Mouse (Mus musculus) myocyte (in vitro differentiated cells): Measurements from ENCODE around the gene Ghdc. TPM values are rescaled to one million over a fixed set of nuclear protein-coding genes. Genes with fewer than 3 reads are reported as not detected.

Source experiments
- H3K27me3 ChIP-seq: one replicate; pipeline ENCODE4 v1.6.1; 2011; ENCODE audit not compliant: control insufficient read depth, insufficient read depth, insufficient read length
- H3K36me3 ChIP-seq: one replicate; pipeline ENCODE4 v1.6.1; 2011; ENCODE audit not compliant: control insufficient read depth, insufficient read depth
- H3K4me2 ChIP-seq: one replicate; pipeline ENCODE4 v1.6.1; 2011; ENCODE audit warnings: low read depth, control low read depth
- H3K4me3 ChIP-seq: one replicate; pipeline ENCODE4 v1.5.1; 2011; ENCODE audit warnings: mild to moderate bottlenecking, control low read depth, moderate library complexity
- H3K79me2 ChIP-seq: one replicate; pipeline ENCODE4 v1.6.1; 2011; ENCODE audit not compliant: control insufficient read depth, insufficient read depth
- H3ac ChIP-seq: one replicate; pipeline ENCODE4 v1.6.1; 2011; ENCODE audit not compliant: control insufficient read depth, insufficient read length
- CEBPB ChIP-seq: IDR thresholded peaks from 2 replicates; pipeline ENCODE4 v1.6.1; 2011; ENCODE audit warnings: mild to moderate bottlenecking, moderate library complexity; ENCODE audit not compliant: poor library complexity, insufficient read depth, severe bottlenecking
- E2F4 ChIP-seq: IDR thresholded peaks from one replicate; pipeline ENCODE4 v1.6.1; 2011; ENCODE audit warnings: mild to moderate bottlenecking, control low read depth, moderate library complexity; ENCODE audit not compliant: insufficient read depth
- MAX ChIP-seq: IDR thresholded peaks from one replicate; pipeline ENCODE4 v1.6.1; 2011; ENCODE audit warnings: low read depth, mild to moderate bottlenecking, control low read depth
- MYOD1 ChIP-seq, 3 experiments: IDR thresholded peaks; one replicate each; pipeline ENCODE4 v1.6.1; 2011; ENCODE audit warnings: control low read depth in 2 of 3, low read depth in 2 of 3, mild to moderate bottlenecking in 2 of 3, moderate library complexity in 1 of 3; ENCODE audit not compliant: insufficient read length in 2 of 3, control insufficient read depth in 1 of 3
- MYOG ChIP-seq, 3 experiments: IDR thresholded peaks; one replicate each; pipeline ENCODE4 v1.6.1; 2011; ENCODE audit warnings: control low read depth in 2 of 3, low read depth in 2 of 3, mild to moderate bottlenecking in 2 of 3; ENCODE audit not compliant: insufficient read length in 2 of 3, control insufficient read depth in 1 of 3, insufficient read depth in 1 of 3
- POLR2A ChIP-seq: IDR thresholded peaks from one replicate; pipeline ENCODE4 v1.6.1; 2011; ENCODE audit warnings: low read depth, mild to moderate bottlenecking, control low read depth, moderate library complexity; ENCODE audit not compliant: insufficient read length
- POLR2AphosphoS2 ChIP-seq: IDR thresholded peaks from one replicate; pipeline ENCODE4 v1.6.1; 2011; ENCODE audit warnings: low read depth, control low read depth; ENCODE audit not compliant: insufficient read length
- REST ChIP-seq: IDR thresholded peaks from one replicate; pipeline ENCODE4 v1.6.1; 2011; ENCODE audit warnings: mild to moderate bottlenecking, control low read depth, moderate library complexity; ENCODE audit not compliant: insufficient read depth, insufficient read length
- SRF ChIP-seq: IDR thresholded peaks from one replicate; pipeline ENCODE4 v1.6.1; 2011; ENCODE audit warnings: low read depth; ENCODE audit not compliant: control insufficient read depth, insufficient read length
- TCF12 ChIP-seq: IDR thresholded peaks from one replicate; pipeline ENCODE4 v1.6.1; 2011; ENCODE audit warnings: mild to moderate bottlenecking, control low read depth; ENCODE audit not compliant: poor library complexity, insufficient read depth, severe bottlenecking
- TCF3 ChIP-seq: IDR thresholded peaks from one replicate; pipeline ENCODE4 v1.6.1; 2011; ENCODE audit warnings: low read depth, control low read depth; ENCODE audit not compliant: insufficient read length
- USF1 ChIP-seq: IDR thresholded peaks from one replicate; pipeline ENCODE4 v1.6.1; 2011; ENCODE audit warnings: low read depth, mild to moderate bottlenecking, control low read depth, moderate library complexity
- polyA plus RNA-seq: library from polyadenylated mRNA; unstranded; fragments of >200 nt; fragmentation: generic; extraction: Trizol; gene quantifications from one replicate; pipeline ENCODE4 v1.2.1, GENCODE M21; 2012; ENCODE audit warnings: missing spikeins

Ghdc gene
- polyA plus RNA-seq, 1 experiment = 10.4 TPM

- H3K36me3 ChIP-seq = no peaks in the 10 kb centered on the region
- H3K79me2 ChIP-seq = no peaks in the 10 kb centered on the region
- H3ac ChIP-seq = no peak overlapping the region
- no peak overlapping the region for H3K4me2 ChIP-seq
- H3K4me3 ChIP-seq = no peak overlapping the region
- TF ChIP-seq MAX (no peak), POLR2AphosphoS2 (no peak), USF1 (no peak), TCF3 (no peak), CEBPB (no peak), POLR2A (no peak), MYOD1 (IDR thresholded peaks at IDR 0.05; ENCODE audit: control insufficient read depth in 1 of 3, insufficient read length in 2 of 3, low read depth in 2 of 3) (no peak), E2F4 (no peak), REST (no peak), TCF12 (no peak), MYOG (IDR thresholded peaks at IDR 0.05; ENCODE audit: control insufficient read depth in 1 of 3, insufficient read depth in 1 of 3, insufficient read length in 2 of 3, low read depth in 2 of 3) (no peak), SRF (no peak)
- H3K27me3 ChIP-seq = peaks cover 15% of the 10 kb centered on the region
These were observed 4.0 kb downstream of the Ghdc start for GRCm38 (mm10) chr11:100766726-100767125.

- TF ChIP-seq POLR2AphosphoS2 (no peak), E2F4 (no peak), POLR2A (no peak), CEBPB (no peak), TCF12 (no peak), USF1 (no peak), SRF (no peak), MAX (no peak), REST (no peak), MYOG (IDR thresholded peaks at IDR 0.05; ENCODE audit: control insufficient read depth in 1 of 3, insufficient read depth in 1 of 3, insufficient read length in 2 of 3, low read depth in 2 of 3) (no peak), MYOD1 (IDR thresholded peaks at IDR 0.05; ENCODE audit: control insufficient read depth in 1 of 3, insufficient read length in 2 of 3, low read depth in 2 of 3) (no peak), TCF3 (no peak)
- Histone ChIP-seq H3K4me2 (no peak within 1 kb of the TSS), H3K79me2 (no peaks in the 10 kb centered on the region), H3K36me3 (no peaks in the 10 kb centered on the region), H3ac (no peak within 1 kb of the TSS), H3K4me3 (no peak within 1 kb of the TSS), H3K27me3 (peaks cover 48% of the 10 kb centered on the region)
These were observed 7.9 kb downstream of the Ghdc start, which contains the start of gene Hcrt for GRCm38 (mm10) chr11:100762831-100763230. TSS of gene Hcrt (minus strand) at chr11:100762931.

GRCm38 (mm10) chr11:100761547-100762045 lies 9.2 kb downstream of the Ghdc start:
- no peaks in the 10 kb centered on the region for H3K79me2 ChIP-seq
- H3K4me3 ChIP-seq = no peak overlapping the region
- H3K27me3 ChIP-seq = peaks cover 53% of the 10 kb centered on the region
- no peaks in the 10 kb centered on the region for H3K36me3 ChIP-seq
- TF ChIP-seq MYOG (IDR thresholded peaks at IDR 0.05; ENCODE audit: control insufficient read depth in 1 of 3, insufficient read depth in 1 of 3, insufficient read length in 2 of 3, low read depth in 2 of 3) (peak in 1 of 3 experiments; percentile 23), USF1 (no peak)
- H3ac ChIP-seq = no peak overlapping the region
- H3K4me2 ChIP-seq = no peak overlapping the region

- H3K36me3 ChIP-seq = no peaks in the 10 kb centered on the region
- no peak within 1 kb of the TSS for H3ac ChIP-seq
- TF ChIP-seq MAX (no peak), POLR2AphosphoS2 (no peak), USF1 (no peak), E2F4 (no peak), SRF (no peak), POLR2A (no peak), MYOD1 (IDR thresholded peaks at IDR 0.05; ENCODE audit: control insufficient read depth in 1 of 3, insufficient read length in 2 of 3, low read depth in 2 of 3) (no peak), CEBPB (no peak), REST (no peak), MYOG (IDR thresholded peaks at IDR 0.05; ENCODE audit: control insufficient read depth in 1 of 3, insufficient read depth in 1 of 3, insufficient read length in 2 of 3, low read depth in 2 of 3) (no peak), TCF3 (no peak), TCF12 (no peak)
- H3K4me2 ChIP-seq = no peak within 1 kb of the TSS
- peaks cover 67% of the 10 kb centered on the region for H3K27me3 ChIP-seq
- no peaks in the 10 kb centered on the region for H3K79me2 ChIP-seq
- no peak within 1 kb of the TSS for H3K4me3 ChIP-seq
These were observed 11.0 kb downstream of the Ghdc start, which contains the start of gene Kcnh4 for GRCm38 (mm10) chr11:100759611-100760233. TSS of gene Kcnh4 (minus strand) at chr11:100759942.
